Mouse (Mus musculus) midbrain, embryonic 10.5 days (tissue): Measurements from ENCODE around the gene Zfp28. TPM values are rescaled to one million over a fixed set of nuclear protein-coding genes. Genes with fewer than 3 reads are reported as not detected.
"Not testable (repeated sequence)": the region's sequence is repeated elsewhere in the genome, so short reads cannot be mapped to it uniquely, and the experiment has no call there.

ENCODE experiments used
- DNase-seq: peaks from one replicate; pipeline ENCODE4 v3.0.0-alpha.2; 2017; ENCODE audit warnings: low spot score
- H3K27ac ChIP-seq: fragments of 300-500 bp; sonication (generic); replicated peaks from 2 replicates; pipeline ENCODE4 v1.5.1; 2016; ENCODE audit warnings: mild to moderate bottlenecking
- H3K27me3 ChIP-seq: fragments of 300-500 bp; sonication (generic); 2 replicates; pipeline ENCODE4 v1.6.1; 2016; ENCODE audit warnings: low read depth, mild to moderate bottlenecking; ENCODE audit not compliant: poor library complexity, severe bottlenecking
- H3K36me3 ChIP-seq: fragments of 300-500 bp; sonication (generic); 2 replicates; pipeline ENCODE4 v1.6.1; 2016; ENCODE audit warnings: mild to moderate bottlenecking, moderate library complexity
- H3K4me1 ChIP-seq: fragments of 300-500 bp; sonication (generic); 2 replicates; pipeline ENCODE4 v1.6.1; 2016
- H3K4me3 ChIP-seq: fragments of 300-500 bp; sonication (generic); 2 replicates; pipeline ENCODE4 v1.5.1; 2016; ENCODE audit warnings: mild to moderate bottlenecking, moderate library complexity
- H3K9me3 ChIP-seq: fragments of 300-500 bp; sonication (generic); replicated peaks from 2 replicates; pipeline ENCODE4 v1.6.1; 2016; ENCODE audit warnings: mild to moderate bottlenecking
- WGBS: fragments of 180-500 bp; shearing (Covaris S2); methylation state at CpG from one replicate; pipeline ENCODE4 v1.1.7; 2016; 5-methylcytosine and 5-hydroxymethylcytosine counted together
- polyA plus RNA-seq: library from polyadenylated mRNA; unstranded; fragments of >200 nt; fragmentation: Nextera tagmentation; extraction: Ambion mirVana; gene quantifications from 2 replicates; pipeline ENCODE4 v1.2.1, GENCODE M21; 2016

Gene Zfp28
- polyA plus RNA-seq, 1 experiment from 2014 or later = 10.2 TPM

GRCm38 (mm10) chr7:6368146-6368545 lies 14.9 kb upstream of the Zfp28 start:
- H3K27me3 ChIP-seq, H3K4me3 ChIP-seq, H3K9me3 ChIP-seq, H3K36me3 ChIP-seq, H3K27ac ChIP-seq, DNase-seq: not testable (repeated sequence)
- WGBS = 86% methylated on average over 5 of the region's 5 CpGs
- H3K4me1 ChIP-seq = peaks cover 13% of the 10 kb centered on the region

- 91% methylated on average over 3 of the region's 3 CpGs for WGBS
- Histone ChIP-seq H3K4me1 (no peaks in the 10 kb centered on the region), H3K27ac (no peak overlapping the region), H3K4me3 (no peak overlapping the region), H3K27me3 (no peaks in the 10 kb centered on the region), H3K36me3 (no peaks in the 10 kb centered on the region), H3K9me3 (no peaks in the 10 kb centered on the region)
- DNase-seq = no peak
These were observed 13.6 kb upstream of the Zfp28 start for GRCm38 (mm10) chr7:6369460-6369859.

- H3K36me3 ChIP-seq = no peaks in the 10 kb centered on the region
- WGBS = 86% methylated on average over 3 of the region's 3 CpGs
- H3K4me1 ChIP-seq = no peaks in the 10 kb centered on the region
- DNase-seq = no peak
- no peak overlapping the region for H3K27ac ChIP-seq
- no peaks in the 10 kb centered on the region for H3K27me3 ChIP-seq
- no peak overlapping the region for H3K4me3 ChIP-seq
- H3K9me3 ChIP-seq = no peaks in the 10 kb centered on the region
These were observed 10.1 kb upstream of the Zfp28 start for GRCm38 (mm10) chr7:6372993-6373392.

GRCm38 (mm10) chr7:6378441-6378840 lies 4.7 kb upstream of the Zfp28 start:
- WGBS = 90% methylated on average over 8 of the region's 8 CpGs
- Histone ChIP-seq H3K27me3 (no peaks in the 10 kb centered on the region), H3K27ac (no peak overlapping the region)

DNA sequence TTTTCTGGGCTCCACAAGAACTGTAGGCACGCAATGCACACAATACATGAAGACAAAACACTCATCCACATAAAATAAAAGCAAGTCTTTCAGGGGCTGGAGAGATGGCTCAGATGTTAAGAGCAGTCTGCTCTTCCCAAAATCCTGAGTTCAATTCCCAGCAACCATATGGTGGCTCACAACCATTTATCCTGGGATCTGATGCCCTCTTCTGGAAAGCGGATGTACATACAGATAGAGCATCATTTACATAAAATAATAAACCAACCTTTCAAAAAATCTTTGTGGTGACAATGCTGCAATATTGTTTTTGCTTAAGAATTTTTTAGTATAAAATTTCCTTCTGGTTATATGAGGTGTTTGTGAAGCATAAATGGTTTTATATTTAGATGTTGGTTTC lies 1.7 kb upstream of the Zfp28 start:
- WGBS = 74% methylated on average over 2 of the region's 2 CpGs
- Histone ChIP-seq H3K9me3 (no peaks in the 10 kb centered on the region), H3K4me3 (no peak overlapping the region), H3K27ac (no peak overlapping the region), H3K4me1 (peaks cover 22% of the 10 kb centered on the region), H3K36me3 (0 out of 2 replicates have a peak, but pooled peaks cover 4% of the 10 kb centered on the region), H3K27me3 (no peaks in the 10 kb centered on the region)
- DNase-seq = no peak

More at GRCm38 (mm10) chr7:6378441-6378840, 4.7 kb upstream of the Zfp28 start:
- H3K9me3 ChIP-seq = no peaks in the 10 kb centered on the region
- H3K4me1 ChIP-seq = peaks cover 11% of the 10 kb centered on the region
- 0 out of 2 replicates have a peak, but pooled peaks cover 4% of the 10 kb centered on the region for H3K36me3 ChIP-seq
- no peak overlapping the region for H3K4me3 ChIP-seq
- DNase-seq = no peak

- Histone ChIP-seq H3K27me3 (no peaks in the 10 kb centered on the region), H3K4me3 (peak overlapping the region; percentile 74), H3K9me3 (peaks cover 9% of the 10 kb centered on the region; the same call in 1 of the 2 replicates), H3K36me3 (peaks cover 11% of the 10 kb centered on the region), H3K27ac (no peak overlapping the region), H3K4me1 (peaks cover 22% of the 10 kb centered on the region)
- 76% methylated on average over 8 of the region's 8 CpGs for WGBS
- no peak for DNase-seq
These were observed 916 bp downstream of the Zfp28 start for GRCm38 (mm10) chr7:6384011-6384410.

- Histone ChIP-seq H3K4me3 (no peak overlapping the region), H3K36me3 (peaks cover 38% of the 10 kb centered on the region), H3K9me3 (peaks cover 9% of the 10 kb centered on the region; the same call in 1 of the 2 replicates), H3K27ac (no peak overlapping the region), H3K4me1 (peaks cover 21% of the 10 kb centered on the region), H3K27me3 (no peaks in the 10 kb centered on the region)
- DNase-seq = no peak
- WGBS = 94% methylated on average over 8 of the region's 8 CpGs
These were observed 3.9 kb downstream of the Zfp28 start for GRCm38 (mm10) chr7:6386995-6387394.

DNA sequence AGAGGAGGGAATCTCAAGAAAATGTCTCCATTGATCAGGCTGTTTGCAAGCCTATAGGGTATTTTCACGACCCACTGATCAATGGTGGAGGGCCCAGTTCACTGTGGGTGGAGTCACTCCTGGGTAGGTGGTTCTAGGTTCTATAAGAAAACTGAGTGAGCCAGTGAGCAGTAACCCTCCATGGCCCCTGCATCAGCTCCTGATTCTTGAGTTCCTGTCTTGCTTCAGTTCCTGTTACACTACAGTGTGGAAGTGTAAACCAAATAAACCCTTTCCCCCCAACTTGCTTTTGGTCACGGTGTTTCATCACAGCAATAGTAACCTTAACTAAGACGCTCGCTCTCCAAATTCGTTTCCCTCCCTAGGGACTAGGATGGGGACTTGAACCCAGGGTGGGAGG lies 5.9 kb downstream of the Zfp28 start:
- Histone ChIP-seq H3K9me3 (peaks cover 9% of the 10 kb centered on the region; the same call in 1 of the 2 replicates), H3K27me3 (no peaks in the 10 kb centered on the region), H3K4me3 (no peak overlapping the region), H3K27ac (no peak overlapping the region), H3K4me1 (peaks cover 6% of the 10 kb centered on the region), H3K36me3 (peaks cover 58% of the 10 kb centered on the region)
- DNase-seq = no peak
- WGBS = 89% methylated on average over 5 of the region's 5 CpGs

GRCm38 (mm10) chr7:6389449-6389848 lies 6.4 kb downstream of the Zfp28 start:
- DNase-seq = no peak
- no peaks in the 10 kb centered on the region for H3K27me3 ChIP-seq
- H3K36me3 ChIP-seq = peaks cover 63% of the 10 kb centered on the region
- no peak overlapping the region for H3K4me3 ChIP-seq
- peaks cover 9% of the 10 kb centered on the region; the same call in 1 of the 2 replicates for H3K9me3 ChIP-seq
- WGBS = 66% methylated on average over 5 of the region's 5 CpGs
- no peak overlapping the region for H3K27ac ChIP-seq
- H3K4me1 ChIP-seq = peaks cover under 1% of the 10 kb centered on the region; the same call in 1 of the 2 replicates

DNA sequence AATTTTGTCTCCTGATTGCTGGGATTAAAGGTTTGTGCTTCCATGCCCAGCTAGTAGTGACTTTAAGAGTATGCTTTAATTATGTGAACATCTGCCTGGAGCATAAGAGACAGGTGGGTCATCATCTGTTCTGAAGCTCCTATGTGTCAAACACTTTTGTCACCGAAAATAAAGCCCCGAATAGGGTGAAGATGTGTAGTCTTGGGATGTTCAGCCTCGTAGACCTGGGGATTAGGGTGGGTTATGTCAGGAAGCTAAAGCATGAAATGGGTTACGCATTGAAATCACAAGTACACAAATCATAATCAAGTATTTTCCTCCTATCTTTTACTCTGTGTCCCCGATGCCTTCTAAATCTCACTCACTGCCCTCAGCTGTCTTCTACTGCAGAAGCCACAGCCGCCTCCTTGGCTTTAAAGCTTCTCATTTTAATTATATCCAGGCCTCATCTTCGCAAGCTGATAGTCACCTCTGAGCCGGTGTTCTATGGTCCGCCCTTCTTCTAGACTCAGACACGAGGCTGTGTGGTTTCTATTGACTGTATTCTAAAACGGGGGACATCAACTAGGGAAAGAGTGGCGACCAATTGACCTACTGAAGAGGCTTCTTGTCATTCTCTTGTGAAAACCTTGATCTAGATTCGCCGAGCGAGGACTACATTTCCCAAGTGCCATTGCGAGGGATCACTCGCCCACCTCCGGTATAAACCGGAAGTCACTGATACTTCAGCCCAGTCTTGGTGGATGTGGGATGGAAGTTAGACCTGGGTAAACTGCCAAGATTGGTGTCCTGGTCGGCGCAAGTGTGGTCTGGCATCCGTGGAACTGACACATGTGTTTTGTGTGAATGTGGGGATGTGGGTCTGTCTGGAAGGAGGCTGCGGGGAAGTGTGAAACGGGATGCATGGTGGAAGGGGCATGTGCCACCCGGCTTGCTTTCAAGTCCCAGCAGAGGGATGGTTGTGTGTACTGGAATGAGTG lies 15.2 kb downstream of the Zfp28 start, which contains the start of gene Smim17:
TSS of gene Smim17 (plus strand) at position 720 of the 980 bp plus-strand sequence.
- Histone ChIP-seq H3K9me3 (no peaks in the 10 kb centered on the region; the same call in 1 of the 2 replicates), H3K36me3 (peaks cover 23% of the 10 kb centered on the region), H3K4me3 (peak within 1 kb of the TSS; percentile 58), H3K4me1 (peaks cover 12% of the 10 kb centered on the region), H3K27me3 (no peaks in the 10 kb centered on the region), H3K27ac (peak within 1 kb of the TSS; percentile 71; the same call in 1 of the 2 replicates)
- 30% methylated on average over 25 of the region's 25 CpGs for WGBS
- peak; percentile 59 for DNase-seq

DNA sequence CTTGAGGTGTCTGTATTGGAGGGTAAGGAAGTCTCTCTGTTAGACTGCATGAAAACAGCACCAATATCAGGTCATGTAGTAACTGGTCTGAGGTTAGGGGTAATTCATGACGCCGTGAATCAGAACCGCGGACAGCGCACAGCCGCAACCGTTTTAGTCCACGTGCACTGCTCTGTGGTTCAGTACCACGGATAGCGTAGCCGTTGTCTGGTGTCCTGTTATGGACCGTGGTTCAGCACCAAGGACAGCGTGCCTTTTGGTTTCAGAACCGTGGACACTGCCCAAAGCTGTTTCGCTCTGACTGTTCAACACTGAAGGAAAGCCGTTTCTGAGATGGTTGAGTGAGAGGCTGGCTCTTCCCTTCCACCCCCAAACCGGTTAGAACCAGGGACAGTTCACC lies 26.9 kb downstream of the Zfp28 start, which contains the start of gene Gm20715:
TSS of gene Gm20715 (plus strand) at position 235 of the 400 bp plus-strand sequence.
- H3K4me3 ChIP-seq = no peak within 1 kb of the TSS
- no peaks in the 10 kb centered on the region for H3K36me3 ChIP-seq
- no peaks in the 10 kb centered on the region for H3K27me3 ChIP-seq
- DNase-seq = peak; percentile 86
- no peaks in the 10 kb centered on the region for H3K9me3 ChIP-seq
- no peak within 1 kb of the TSS for H3K27ac ChIP-seq
- 3% methylated on average over 17 of the region's 17 CpGs for WGBS
- peaks cover 4% of the 10 kb centered on the region for H3K4me1 ChIP-seq

GRCm38 (mm10) chr7:6414626-6415441 lies 31.7 kb downstream of the Zfp28 start:
- H3K4me3 ChIP-seq = peak overlapping the region; percentile 43
- peak; percentile 15 for DNase-seq
- H3K27me3 ChIP-seq = no peaks in the 10 kb centered on the region
- H3K36me3 ChIP-seq = no peaks in the 10 kb centered on the region
- H3K27ac ChIP-seq = no peak overlapping the region
- 7% methylated on average over 21 of the region's 22 CpGs for WGBS
- H3K9me3 ChIP-seq = no peaks in the 10 kb centered on the region
- peaks cover 6% of the 10 kb centered on the region for H3K4me1 ChIP-seq
